Mouse (Mus musculus): Measurements from ENCODE around the gene Slc4a1.

- TF ChIP-seq CTCF (IDR thresholded peaks at IDR 0.05) (no peak), EP300 (IDR thresholded peaks at IDR 0.05; ENCODE audit: insufficient read depth, low read depth, low read length) (no peak), POLR2A (IDR thresholded peaks at IDR 0.05; ENCODE audit: insufficient read depth, low read depth, low read length) (no peak)
Measured at GRCm38 (mm10) chr11:102380091-102380490, 14.1 kb upstream of the Slc4a1 start.

Data from heart, adult 2 months (tissue).